ENCODE assay signal across 8 mouse cellular contexts in genomic region chr6:28572991-28573759, GRCm38 (mm10).
DNase-seq lines count a peak whose midpoint lies in the region; ATAC-seq and TF ChIP-seq lines count a peak whose summit lies in the region.

No protein-coding gene starts in this region.

- no peak overlapping the region for H3K9ac ChIP-seq in forebrain, embryonic 14.5 days (ENCODE audit: low read length)
- H3K9ac ChIP-seq in kidney, embryonic 14.5 days (ENCODE audit: low read depth, low read length) = no peak overlapping the region

- no peaks in the 10 kb centered on the region for H3K27me3 ChIP-seq in forebrain, embryonic 14.5 days (replicated peaks; ENCODE audit: control insufficient read depth, insufficient read depth, low read length)
- H3K27me3 ChIP-seq in kidney, embryonic 14.5 days (ENCODE audit: control insufficient read depth, insufficient read depth, low read length) = no peaks in the 10 kb centered on the region
- H3K27me3 ChIP-seq in thymus, adult 2 months (ENCODE audit: control insufficient read depth, insufficient read depth, low read length) = no peaks in the 10 kb centered on the region

- no peak for TF ChIP-seq CTCF in layer of hippocampus, adult 2 months (conservative IDR thresholded peaks at IDR 0.05)
- TF ChIP-seq CTCF in thymus, adult 2 months (IDR thresholded peaks at IDR 0.05; ENCODE audit: borderline replicate concordance, control insufficient read depth, extremely low read depth, insufficient read depth, low read length, poor library complexity) = no peak

- no peaks in the 10 kb centered on the region for H3K36me3 ChIP-seq in forebrain, embryonic 14.5 days (ENCODE audit: control insufficient read depth, insufficient read depth, low read length)
- no peaks in the 10 kb centered on the region for H3K36me3 ChIP-seq in kidney, embryonic 14.5 days (ENCODE audit: control insufficient read depth, insufficient read depth, low read length)
- H3K36me3 ChIP-seq in thymus, adult 2 months (ENCODE audit: control insufficient read depth, insufficient read depth, low read length) = no peaks in the 10 kb centered on the region

- no peaks in the 10 kb centered on the region for H3K9me3 ChIP-seq in forebrain, embryonic 14.5 days (replicated peaks; ENCODE audit: control insufficient read depth, low read length)
- no peaks in the 10 kb centered on the region for H3K9me3 ChIP-seq in kidney, embryonic 14.5 days (ENCODE audit: control insufficient read depth, low read length)

- peak; percentile 87 for ATAC-seq in forebrain, embryonic 14.5 days
- peak; percentile 87 for ATAC-seq in kidney, embryonic 14.5 days (ENCODE audit: low FRiP score, low TSS enrichment)

- H3K4me2 ChIP-seq in forebrain, embryonic 14.5 days (ENCODE audit: low read length) = no peak overlapping the region
- H3K4me2 ChIP-seq in kidney, embryonic 14.5 days (replicated peaks; ENCODE audit: low read depth, low read length) = no peak overlapping the region

- no peak for TF ChIP-seq POLR2A in thymus, adult 2 months (IDR thresholded peaks at IDR 0.05; ENCODE audit: control insufficient read depth, extremely low read depth, insufficient read depth, low read length, poor library complexity)

- H3K27ac ChIP-seq in layer of hippocampus, adult 2 months = peak overlapping the region; percentile 47
- H3K27ac ChIP-seq in forebrain, embryonic 14.5 days (ENCODE audit: low read depth, low read length) = peak overlapping the region; percentile 58; the same call in 1 of the 2 replicates
- H3K27ac ChIP-seq in kidney, embryonic 14.5 days (ENCODE audit: low read depth, low read length) = peak overlapping the region; percentile 67; the same call in 1 of the 2 replicates
- H3K27ac ChIP-seq in thymus, adult 2 months (ENCODE audit: control insufficient read depth, insufficient read depth, low read length) = no peak overlapping the region

- H3K4me3 ChIP-seq in layer of hippocampus, adult 2 months = no peak overlapping the region
- H3K4me3 ChIP-seq in forebrain, embryonic 14.5 days (ENCODE audit: low read depth, low read length) = no peak overlapping the region
- no peak overlapping the region for H3K4me3 ChIP-seq in kidney, embryonic 14.5 days (ENCODE audit: low read length)
- no peak overlapping the region for H3K4me3 ChIP-seq in thymus, adult 2 months (ENCODE audit: control insufficient read depth, insufficient read depth, low read length)

- peak in 1 of 2 experiments; percentile 45 for DNase-seq in layer of hippocampus, adult 2 months (ENCODE audit: low spot score in 2 of 2)
- DNase-seq in layer of hippocampus, postnatal 36 days = no peak
- DNase-seq in R1 (ENCODE audit: low read depth, low spot score) = peak; percentile 55
- DNase-seq in forebrain, embryonic 14.5 days (ENCODE audit: low spot score) = peak; percentile 70
- peak; percentile 21 for DNase-seq in neural tube, embryonic 10.5 days (ENCODE audit: extremely low spot score, low spot score)
- DNase-seq in thymus, adult 18-20 months = no peak
- no peak for DNase-seq in thymus, adult 2 months

- peaks cover 16% of the 10 kb centered on the region for H3K4me1 ChIP-seq in forebrain, embryonic 14.5 days (ENCODE audit: control insufficient read depth, insufficient read depth, low read length)
- peaks cover 15% of the 10 kb centered on the region for H3K4me1 ChIP-seq in kidney, embryonic 14.5 days (ENCODE audit: control insufficient read depth, insufficient read depth, low read length)
- H3K4me1 ChIP-seq in thymus, adult 2 months (replicated peaks; ENCODE audit: control insufficient read depth, insufficient read depth, low read length) = peaks cover under 1% of the 10 kb centered on the region; the same call in 1 of the 2 replicates

- whole genome bisulfite sequencing in forebrain, embryonic 14.5 days = 42% methylated on average over 11 of the region's 11 CpGs
- WGBS in kidney, embryonic 14.5 days = 35% methylated on average over 11 of the region's 11 CpGs
- 84% methylated on average over 11 of the region's 11 CpGs for WGBS in thymus, adult 2 months

Comparison
In these comparisons a context has a peak if more than half of its experiments do, and no peak if none do; other contexts are left out.
1. DNase-seq: peak in R1 (single experiment), forebrain, embryonic 14.5 days (single experiment) and neural tube, embryonic 10.5 days (single experiment); none in layer of hippocampus, postnatal 36 days (0 of 2), thymus, adult 18-20 months (0 of 2) and thymus, adult 2 months (single experiment).